Mouse (Mus musculus) kidney, postnatal 0 days (tissue): ENCODE data around the gene Akap2. TPM values are rescaled to one million over a fixed set of nuclear protein-coding genes. Genes with fewer than 3 reads are reported as not detected.
A peak's percentile ranks its signal among the peaks of the same experiment; 100 is the strongest.

Experiments used
- ATAC-seq: fragments of 200-750 bp; cut with Nextera tagmentation; replicated peaks from 2 replicates; pipeline ENCODE4 v1.8.0; 2017; ENCODE audit warnings: low read depth, moderate number of reproducible peaks, moderate TSS enrichment, moderate library complexity; ENCODE audit not compliant: low FRiP score
- DNase-seq: peaks from one replicate; pipeline ENCODE4 v3.0.0-alpha.2; 2016; ENCODE audit warnings: low spot score
- H3K27ac ChIP-seq: fragments of 300-500 bp; sonication (generic); 2 replicates; pipeline ENCODE4 v1.5.1; 2014; ENCODE audit warnings: mild to moderate bottlenecking
- H3K27me3 ChIP-seq: fragments of 300-500 bp; sonication (generic); 2 replicates; pipeline ENCODE4 v1.6.1; 2014; ENCODE audit warnings: low read length, mixed read lengths; ENCODE audit not compliant: insufficient read depth
- H3K36me3 ChIP-seq: fragments of 300-500 bp; sonication (generic); 2 replicates; pipeline ENCODE4 v1.6.1; 2014; ENCODE audit warnings: low read length, mixed read lengths; ENCODE audit not compliant: insufficient read depth
- H3K4me1 ChIP-seq: fragments of 300-500 bp; sonication (generic); replicated peaks from 2 replicates; pipeline ENCODE4 v1.6.1; 2014; ENCODE audit warnings: antibody characterized with exemption, low read length, mixed read lengths; ENCODE audit not compliant: insufficient read depth
- H3K4me2 ChIP-seq: fragments of 300-500 bp; sonication (generic); 2 replicates; pipeline ENCODE4 v1.6.1; 2014; ENCODE audit warnings: mild to moderate bottlenecking, low read length, moderate library complexity, mixed read lengths
- H3K4me3 ChIP-seq: fragments of 300-500 bp; sonication (generic); replicated peaks from 2 replicates; pipeline ENCODE4 v1.5.1; 2014; ENCODE audit warnings: low read depth, low read length
- H3K9ac ChIP-seq: fragments of 300-500 bp; sonication (generic); 2 replicates; pipeline ENCODE4 v1.6.1; 2014; ENCODE audit warnings: low read depth, low read length
- H3K9me3 ChIP-seq: fragments of 300-500 bp; sonication (generic); replicated peaks from 2 replicates; pipeline ENCODE4 v1.6.1; 2016; ENCODE audit warnings: low read length, inconsistent platforms, mixed read lengths
- CTCF ChIP-seq: IDR thresholded peaks from 2 replicates; pipeline ENCODE4 v1.5.1; 2016; ENCODE audit warnings: antibody characterized with exemption, low read depth, mild to moderate bottlenecking, moderate library complexity
- WGBS: fragments of 180-500 bp; shearing (Covaris S2); extraction: QIAGEN DNeasy Blood & Tissue Kit; methylation state at CpG from one replicate; pipeline ENCODE4 v1.1.7; 2014; 5-methylcytosine and 5-hydroxymethylcytosine counted together
- polyA plus RNA-seq: library from polyadenylated mRNA; unstranded; fragments of >200 nt; fragmentation: Nextera tagmentation; extraction: Ambion mirVana; gene quantifications from 2 replicates; pipeline ENCODE4 v1.2.1, GENCODE M21; 2015

Gene Akap2
- polyA plus RNA-seq, 1 experiment from 2014 or later = 20.5 TPM

- Histone ChIP-seq H3K9me3 (no peaks in the 10 kb centered on the region), H3K4me2 (no peak overlapping the region), H3K27ac (no peak overlapping the region), H3K27me3 (no peaks in the 10 kb centered on the region), H3K9ac (no peak overlapping the region), H3K4me3 (no peak overlapping the region), H3K4me1 (peaks cover 18% of the 10 kb centered on the region; the same call in 1 of the 2 replicates), H3K36me3 (no peaks in the 10 kb centered on the region)
- TF ChIP-seq CTCF = no peak
- no peak for ATAC-seq
- no peak for DNase-seq
- WGBS = 75% methylated on average over 12 of the region's 12 CpGs
These were observed 39.5 kb upstream of the Akap2 start for GRCm38 (mm10) chr4:57677916-57678315.

GRCm38 (mm10) chr4:57678991-57679457 lies 38.4 kb upstream of the Akap2 start:
- no peak overlapping the region for H3K4me2 ChIP-seq
- no peaks in the 10 kb centered on the region for H3K9me3 ChIP-seq
- no peaks in the 10 kb centered on the region for H3K27me3 ChIP-seq
- H3K36me3 ChIP-seq = no peaks in the 10 kb centered on the region
- H3K9ac ChIP-seq = no peak overlapping the region
- no peak overlapping the region for H3K4me3 ChIP-seq
- 86% methylated on average over 9 of the region's 9 CpGs for WGBS
- ATAC-seq (no peak), DNase-seq (no peak)
- peaks cover 15% of the 10 kb centered on the region; the same call in 1 of the 2 replicates for H3K4me1 ChIP-seq
- TF ChIP-seq CTCF = no peak
- H3K27ac ChIP-seq = no peak overlapping the region

- H3K36me3 ChIP-seq = no peaks in the 10 kb centered on the region
- ATAC-seq = no peak
- H3K4me2 ChIP-seq = no peak overlapping the region
- no peak overlapping the region for H3K9ac ChIP-seq
- no peak overlapping the region for H3K4me3 ChIP-seq
- no peak overlapping the region for H3K27ac ChIP-seq
- WGBS = 86% methylated on average over 12 of the region's 12 CpGs
- no peaks in the 10 kb centered on the region for H3K27me3 ChIP-seq
- no peak for DNase-seq
- peaks cover 10% of the 10 kb centered on the region; the same call in 1 of the 2 replicates for H3K4me1 ChIP-seq
- TF ChIP-seq CTCF = no peak
- H3K9me3 ChIP-seq = no peaks in the 10 kb centered on the region
These were observed 37.3 kb upstream of the Akap2 start for GRCm38 (mm10) chr4:57680186-57680585.

DNA sequence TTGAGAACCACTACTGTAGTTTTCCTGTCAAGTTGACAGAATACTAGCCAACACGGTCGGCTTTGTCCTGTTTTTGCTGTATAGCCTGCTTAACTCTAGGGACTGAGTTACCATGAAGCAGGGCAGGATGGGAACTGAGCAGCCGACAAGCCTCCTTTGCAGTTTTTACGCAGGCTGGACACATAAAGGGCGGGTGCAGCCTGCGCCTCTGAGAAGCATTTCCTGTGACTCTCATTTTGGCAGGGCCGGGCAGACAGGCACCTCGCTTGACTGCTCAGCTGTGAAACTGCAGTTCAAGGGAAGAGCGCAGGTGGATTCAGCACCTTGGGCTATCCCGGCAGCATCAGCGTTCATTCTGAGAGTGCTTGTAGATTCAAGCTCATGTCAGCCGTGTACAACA lies 35.9 kb upstream of the Akap2 start:
- TF ChIP-seq CTCF = no peak
- Histone ChIP-seq H3K9me3 (no peaks in the 10 kb centered on the region), H3K4me2 (peak overlapping the region; percentile 4; the same call in 1 of the 2 replicates), H3K4me3 (no peak overlapping the region), H3K27me3 (no peaks in the 10 kb centered on the region), H3K9ac (no peak overlapping the region), H3K36me3 (no peaks in the 10 kb centered on the region), H3K4me1 (peaks cover 6% of the 10 kb centered on the region; the same call in 1 of the 2 replicates), H3K27ac (peak overlapping the region; percentile 10; the same call in 1 of the 2 replicates)
- WGBS = 15% methylated on average over 12 of the region's 12 CpGs
- DNase-seq (peak; percentile 87), ATAC-seq (peak; percentile 90)

GRCm38 (mm10) chr4:57682341-57682740 lies 35.1 kb upstream of the Akap2 start:
- WGBS = 90% methylated on average over 2 of the region's 2 CpGs
- Histone ChIP-seq H3K27me3 (no peaks in the 10 kb centered on the region), H3K9ac (no peak overlapping the region), H3K9me3 (no peaks in the 10 kb centered on the region), H3K36me3 (no peaks in the 10 kb centered on the region), H3K4me2 (no peak overlapping the region), H3K27ac (no peak overlapping the region), H3K4me3 (no peak overlapping the region), H3K4me1 (peaks cover 6% of the 10 kb centered on the region; the same call in 1 of the 2 replicates)
- TF ChIP-seq CTCF = no peak
- no peak for ATAC-seq
- no peak for DNase-seq

DNA sequence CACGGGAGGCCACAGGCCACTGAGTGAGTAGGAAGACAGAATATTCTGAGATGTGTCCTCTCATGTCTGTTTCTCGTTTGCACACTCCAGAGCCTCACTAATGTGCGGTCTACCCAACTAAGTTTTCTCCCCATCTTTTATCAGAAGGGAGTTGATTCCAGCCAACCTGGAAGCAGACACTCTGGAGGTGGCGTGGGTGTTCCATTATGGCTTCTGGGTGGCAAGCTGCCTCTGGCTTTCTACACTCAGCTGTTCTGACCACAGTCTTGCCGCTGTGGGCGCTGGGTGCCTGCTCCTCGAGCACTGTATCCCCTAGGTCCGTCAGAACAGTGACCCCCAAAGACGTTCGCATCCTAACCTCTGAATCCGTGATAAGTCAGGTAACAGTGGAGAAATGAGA lies 34.5 kb upstream of the Akap2 start:
- no peaks in the 10 kb centered on the region for H3K9me3 ChIP-seq
- peaks cover 6% of the 10 kb centered on the region; the same call in 1 of the 2 replicates for H3K4me1 ChIP-seq
- H3K9ac ChIP-seq = no peak overlapping the region
- ATAC-seq (no peak), DNase-seq (no peak)
- H3K27me3 ChIP-seq = no peaks in the 10 kb centered on the region
- no peak for TF ChIP-seq CTCF
- no peak overlapping the region for H3K4me3 ChIP-seq
- H3K4me2 ChIP-seq = no peak overlapping the region
- 91% methylated on average over 11 of the region's 11 CpGs for WGBS
- no peaks in the 10 kb centered on the region for H3K36me3 ChIP-seq
- H3K27ac ChIP-seq = no peak overlapping the region
